Mouse (Mus musculus) 416B (cell line): ENCODE results near the gene Brd2.

ENCODE experiments used
- DNase-seq: peaks from one replicate; pipeline ENCODE4 v3.0.0; 2011; ENCODE audit warnings: low read depth

Brd2 gene

GRCm38 (mm10) chr17:34110309-34110708, 12.1 kb downstream of the Brd2 start:
- no peak for DNase-seq

- peak; percentile 39 for DNase-seq
Measured at GRCm38 (mm10) chr17:34109806-34110195, 12.6 kb downstream of the Brd2 start.

DNA sequence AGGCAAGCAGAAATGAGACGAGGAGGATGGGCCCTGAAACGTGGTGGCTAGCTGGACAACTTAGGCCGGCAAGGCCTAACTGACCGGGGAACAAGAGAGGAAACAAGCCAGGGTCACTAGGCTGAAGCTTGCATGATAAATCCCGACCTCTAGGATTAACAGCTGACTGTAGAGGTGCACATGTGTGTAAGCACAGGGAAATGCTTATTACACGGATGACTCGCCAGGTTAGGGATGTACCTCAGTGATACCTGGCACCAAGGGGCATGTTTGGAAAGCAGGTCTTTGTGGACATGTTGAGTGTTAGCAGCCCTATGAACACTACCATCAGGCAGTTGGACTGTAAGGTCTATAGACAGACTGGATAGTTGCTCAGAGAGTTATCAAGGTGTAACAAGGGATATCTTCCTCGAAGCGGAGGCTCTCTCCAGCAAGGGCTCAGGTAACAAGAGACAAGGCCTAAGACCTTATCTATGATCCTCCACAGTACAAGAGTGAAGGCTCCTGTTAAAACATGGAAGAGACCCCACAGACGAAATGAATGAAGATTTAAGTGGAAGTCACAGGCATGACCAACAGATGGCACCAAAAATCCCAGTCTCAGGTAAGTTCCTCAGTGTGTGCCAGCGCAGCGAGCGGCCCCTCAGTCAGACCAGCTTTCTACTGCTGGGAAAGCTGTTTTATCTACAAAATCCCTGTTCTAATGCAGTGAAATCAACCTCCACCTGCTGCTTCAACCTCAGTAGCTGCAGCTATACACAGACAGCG, 13.2 kb downstream of the Brd2 start:
- no peak for DNase-seq

GRCm38 (mm10) chr17:34108460-34108859, 14.0 kb downstream of the Brd2 start:
- DNase-seq, result no peak

DNA sequence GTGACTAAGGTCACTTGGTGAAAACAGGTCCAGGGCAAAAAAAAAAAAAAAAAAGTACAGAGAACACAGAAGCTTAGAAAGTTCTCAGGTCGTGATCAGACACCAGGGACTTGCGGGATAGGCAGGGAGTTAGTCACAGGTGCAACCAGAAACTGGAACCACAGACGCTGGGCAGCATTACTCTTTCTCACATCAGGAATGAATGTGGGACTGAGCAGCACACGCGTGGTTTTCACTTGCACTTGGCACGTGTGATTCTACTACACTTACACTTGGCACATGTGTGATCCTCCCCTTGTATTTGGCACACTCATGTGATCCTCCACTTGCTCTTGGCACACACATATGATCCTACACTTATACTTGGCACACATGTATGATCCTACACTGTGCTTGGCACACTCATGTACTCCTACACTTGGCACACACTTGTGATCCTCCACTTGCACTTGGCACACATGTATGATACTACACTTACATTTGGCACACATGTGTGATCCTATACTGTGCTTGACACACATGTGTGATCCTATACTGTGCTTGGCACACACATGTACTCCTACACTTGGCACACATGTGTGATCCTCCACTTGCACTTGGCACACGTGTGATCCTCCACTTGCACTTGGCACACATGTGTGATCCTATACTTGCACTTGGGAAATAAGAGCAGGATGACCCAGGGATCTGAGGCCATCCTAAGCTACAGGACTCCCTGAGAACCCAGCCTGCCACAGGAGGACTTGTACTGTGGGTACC, 15.1 kb downstream of the Brd2 start:
- DNase-seq, result no peak

GRCm38 (mm10) chr17:34106555-34106954, 15.9 kb downstream of the Brd2 start:
- DNase-seq, result no peak

DNA sequence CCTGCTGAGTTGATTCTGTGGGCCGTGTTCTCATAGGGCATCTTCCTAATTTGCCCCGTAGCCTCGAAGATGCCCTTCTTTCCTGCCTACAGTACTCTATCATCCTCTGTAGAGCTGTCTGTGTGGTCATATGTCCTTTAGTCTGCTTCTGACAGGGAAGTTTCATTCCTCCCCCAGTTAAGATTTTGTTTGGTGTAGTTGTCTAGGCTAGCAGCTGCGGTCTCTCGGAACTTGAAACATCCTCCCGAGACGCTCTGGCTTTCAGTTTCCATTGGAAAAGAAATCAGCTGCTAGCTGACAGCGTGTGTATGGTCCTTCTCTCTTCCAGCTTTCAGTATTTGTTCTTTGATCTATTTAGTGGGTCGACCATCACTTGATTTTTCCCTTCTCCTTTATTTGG, 17.6 kb downstream of the Brd2 start:
- DNase-seq, result no peak

DNA sequence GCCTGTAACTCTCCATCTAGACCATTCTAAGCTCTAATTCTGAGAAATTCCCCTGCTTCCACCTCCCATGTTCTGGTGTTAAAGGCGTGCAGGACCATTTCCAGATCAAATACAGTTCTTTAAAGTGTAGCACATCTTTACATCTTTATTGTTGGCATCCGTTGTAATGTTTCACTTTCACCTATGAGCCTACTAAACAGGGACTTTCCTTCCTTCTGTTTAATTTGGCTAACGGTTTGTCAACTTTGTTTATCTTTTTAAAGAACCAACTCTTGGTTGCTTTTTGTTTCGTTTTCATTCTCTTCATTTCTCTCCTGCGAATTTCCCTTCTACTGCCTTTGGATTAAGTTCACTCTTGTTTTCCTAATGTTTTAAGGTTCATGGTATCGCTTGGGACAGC, 19.6 kb downstream of the Brd2 start:
- DNase-seq, result no peak

DNA sequence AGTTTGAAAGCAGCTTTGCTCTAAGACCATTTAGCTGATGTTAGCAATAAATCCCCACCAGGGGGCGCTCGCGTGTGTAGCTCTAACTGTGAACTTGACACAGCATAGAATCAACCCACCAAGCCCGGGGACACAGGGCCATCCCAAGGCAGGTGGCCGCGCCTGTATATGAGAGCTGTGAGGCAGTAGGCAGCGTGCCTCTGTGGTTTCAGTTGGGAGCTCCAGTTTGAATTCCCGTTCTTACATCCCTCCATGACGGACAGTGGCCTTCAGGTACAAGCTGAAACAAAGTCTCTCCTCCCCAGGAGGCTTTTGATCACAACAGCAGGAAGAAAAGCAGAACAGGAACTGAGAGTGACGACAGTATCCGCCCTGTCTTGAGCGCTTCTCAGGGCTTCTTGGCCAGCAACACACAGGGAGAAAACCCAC, 20.8 kb downstream of the Brd2 start:
- peak; percentile 95 for DNase-seq

DNA sequence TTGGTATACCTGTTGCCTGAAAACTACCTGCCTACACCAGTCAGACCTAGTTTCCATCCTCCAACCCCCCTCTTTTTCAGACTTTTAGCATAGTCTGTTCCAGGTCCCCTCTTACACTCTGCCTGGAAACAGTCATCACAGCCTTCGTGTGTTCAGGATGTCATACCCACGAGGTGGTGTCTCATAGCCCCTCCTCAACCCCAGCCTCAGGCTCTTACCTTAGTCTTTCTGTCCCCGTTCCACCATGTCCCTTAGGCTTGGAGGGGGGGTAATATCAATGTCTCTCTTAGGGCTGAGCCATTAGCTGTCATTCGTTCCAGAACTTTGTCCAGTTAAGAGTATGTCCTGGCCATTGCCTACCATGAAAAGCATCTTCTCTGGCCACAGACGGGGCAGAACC, 21.2 kb downstream of the Brd2 start:
- no peak for DNase-seq

- no peak for DNase-seq
Measured at GRCm38 (mm10) chr17:34099531-34099930, 22.9 kb downstream of the Brd2 start.

DNA sequence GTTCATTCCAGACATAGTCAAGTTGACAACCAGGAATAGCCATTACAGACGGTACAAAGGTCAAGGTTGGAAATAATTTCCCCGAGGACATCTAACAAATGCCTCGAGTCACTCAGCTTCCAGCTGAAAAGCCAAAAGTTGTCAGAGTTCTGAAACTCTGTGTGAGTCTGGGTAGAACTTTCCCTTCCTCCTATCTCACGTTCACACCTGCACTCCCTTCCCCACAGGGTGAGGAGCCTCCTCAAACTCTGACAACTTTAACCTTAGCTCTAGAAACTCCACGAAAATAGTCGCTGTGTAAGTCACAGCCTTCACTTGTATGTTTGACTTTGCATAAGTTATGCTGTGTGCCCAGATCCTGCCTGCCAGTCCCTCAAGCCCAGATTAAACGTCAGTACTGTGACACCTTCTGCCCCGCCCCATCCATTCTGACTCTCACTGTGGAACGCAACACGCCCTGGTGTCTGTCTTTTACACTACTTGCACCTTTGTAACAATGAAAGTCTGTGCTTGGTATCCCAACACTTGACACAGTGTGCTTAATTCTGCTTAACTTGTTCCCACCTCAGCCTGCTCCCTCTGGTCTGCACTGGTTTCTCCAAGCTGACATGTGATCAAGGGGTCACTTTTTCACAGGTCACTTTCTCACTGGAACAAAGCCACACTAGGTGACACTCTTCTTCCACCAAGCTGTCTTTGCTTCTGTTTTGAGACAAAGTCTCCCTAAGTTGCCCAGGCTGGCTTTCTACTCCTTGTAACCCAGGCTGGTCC, 23.5 kb downstream of the Brd2 start:
- no peak for DNase-seq

DNA sequence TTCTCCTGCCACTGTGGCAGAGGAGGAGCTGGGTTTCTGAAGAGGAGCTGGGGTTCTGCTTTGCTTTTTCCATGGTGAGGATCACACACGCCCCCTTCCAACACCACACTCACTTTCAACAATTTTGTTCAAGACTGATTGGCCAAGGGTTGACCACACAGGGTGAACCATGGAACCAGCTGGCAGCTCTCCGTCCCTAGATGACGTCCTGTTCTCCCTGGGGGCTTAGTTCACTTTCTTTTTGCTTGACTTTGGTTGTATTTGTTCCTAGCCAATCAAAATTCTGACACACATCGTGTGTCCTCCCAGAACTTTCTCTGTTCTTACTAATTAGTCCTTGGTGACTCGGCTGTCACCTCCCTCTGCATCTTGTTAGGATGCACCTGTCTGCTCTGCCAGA, 25.2 kb downstream of the Brd2 start:
- DNase-seq, result peak; percentile 35

DNA sequence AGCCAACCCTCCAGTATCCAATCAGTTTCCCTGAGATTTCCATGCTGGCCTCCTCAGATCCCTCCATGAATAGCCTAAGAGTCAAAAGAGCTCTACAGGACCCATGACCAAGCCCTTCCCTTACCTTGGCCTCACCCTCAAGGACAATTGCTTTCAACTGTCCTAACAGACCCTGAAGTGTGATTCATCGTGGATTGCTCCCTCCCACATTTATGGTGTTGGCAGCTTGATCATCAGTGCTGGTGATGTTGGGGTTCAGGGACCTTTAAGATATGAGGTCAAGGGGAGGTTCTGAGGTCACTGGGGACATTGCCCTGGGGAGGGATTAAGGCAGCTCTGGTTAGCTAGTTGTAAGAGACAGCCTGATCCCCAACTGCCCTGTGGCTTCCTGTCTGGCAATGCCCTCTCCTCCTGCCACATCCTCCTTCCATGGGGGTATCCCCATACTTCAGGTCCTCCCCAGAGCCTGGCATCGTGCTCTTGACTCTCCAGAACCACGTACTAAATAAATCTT, 25.9 kb downstream of the Brd2 start:
- DNase-seq, result peak; percentile 69

DNA sequence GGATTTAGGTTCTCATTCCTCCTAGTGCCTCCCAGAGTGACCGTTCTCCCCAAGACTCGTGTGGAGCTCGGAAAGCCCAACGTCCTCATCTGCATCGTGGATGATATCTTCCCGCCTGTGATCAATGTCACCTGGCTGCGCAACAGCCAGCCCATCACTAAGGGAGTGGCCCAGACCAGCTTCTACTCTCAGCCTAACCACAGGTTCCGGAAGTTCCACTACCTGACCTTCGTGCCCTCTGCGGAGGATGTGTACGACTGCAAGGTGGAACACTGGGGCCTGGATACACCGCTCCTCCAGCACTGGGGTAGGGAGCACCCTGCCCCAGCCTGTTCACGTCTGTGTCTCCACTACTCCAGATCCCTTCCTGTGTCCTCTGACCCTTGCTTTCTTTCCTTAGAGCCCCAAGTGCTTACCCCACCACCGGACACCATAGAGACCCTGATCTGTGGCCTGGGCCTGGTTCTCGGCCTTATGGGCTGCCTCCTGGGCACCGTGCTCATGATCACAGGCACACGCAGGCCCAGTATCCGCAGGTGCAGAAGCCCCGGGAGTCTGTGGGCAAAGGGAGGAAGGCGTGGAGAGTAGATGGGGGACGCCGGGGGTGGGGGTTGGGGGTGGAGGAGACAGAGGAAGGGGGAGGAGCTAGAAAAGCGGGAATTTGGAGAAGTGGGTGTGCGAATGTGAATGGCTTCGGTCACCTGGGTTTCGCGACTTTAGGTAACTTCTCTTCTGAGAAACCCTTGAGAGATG, 28.0 kb downstream of the Brd2 start:
- DNase-seq, result no peak

GRCm38 (mm10) chr17:34093199-34093874, 29.1 kb downstream of the Brd2 start:
- peak; percentile 65 for DNase-seq

- peak; percentile 61 for DNase-seq
Measured at GRCm38 (mm10) chr17:34092197-34092875, 30.1 kb downstream of the Brd2 start, which contains the start of gene H2-Oa. Gene H2-Oa (plus strand): TSS chr17:34092340.

- peak; percentile 66 for DNase-seq
Measured at GRCm38 (mm10) chr17:34090923-34091322, 31.5 kb downstream of the Brd2 start.

DNA sequence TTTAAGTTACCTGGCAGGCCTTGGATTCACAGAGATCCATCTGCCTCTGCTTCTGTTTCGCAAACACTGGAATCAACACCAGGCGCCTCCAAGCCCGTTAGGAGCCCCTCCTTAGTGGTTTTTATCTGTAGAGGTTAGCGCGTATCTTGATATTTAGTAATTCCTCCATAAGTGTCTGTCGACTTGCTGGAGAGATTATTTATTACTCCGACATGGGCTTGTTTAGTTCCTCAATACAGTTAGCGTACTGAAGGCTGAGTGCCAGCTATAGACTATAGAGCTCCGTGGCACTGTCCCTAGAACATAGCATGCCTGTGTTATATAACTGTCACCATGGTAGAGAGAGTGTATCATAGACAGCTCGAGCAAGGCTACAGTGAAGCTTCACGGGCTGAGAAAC, 34.3 kb downstream of the Brd2 start:
- DNase-seq, result no peak

- peak; percentile 34 for DNase-seq
Measured at GRCm38 (mm10) chr17:34087386-34087785, 35.0 kb downstream of the Brd2 start.

DNA sequence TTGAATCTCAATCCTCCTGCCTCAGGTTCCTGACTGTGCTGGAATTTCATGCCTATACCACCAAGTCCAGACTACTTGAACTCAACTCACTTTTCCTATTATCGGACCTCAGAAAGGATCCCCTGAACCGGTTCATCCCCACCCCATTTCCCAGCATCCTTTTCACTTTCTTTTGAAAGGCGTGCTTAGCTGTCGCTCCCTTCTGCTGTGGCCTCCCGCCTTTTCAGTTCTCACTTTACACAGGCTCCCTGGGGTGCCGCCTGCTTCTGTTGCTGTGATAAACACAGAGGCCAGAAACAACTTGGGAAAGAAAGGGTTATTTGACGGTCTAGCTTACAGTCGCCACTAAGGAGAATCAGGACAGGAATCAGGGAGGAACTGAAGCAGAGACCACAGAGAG, 39.3 kb downstream of the Brd2 start:
- DNase-seq, result no peak
